Mouse (Mus musculus) heart, adult 9 months (tissue): ENCODE data around the gene Arfrp1.

Experiments used
- DNase-seq, 2 experiments: peaks; one replicate each; pipeline ENCODE4 v3.0.0; 2022; ENCODE audit warnings: low spot score in 2 of 2

Arfrp1 gene

DNA sequence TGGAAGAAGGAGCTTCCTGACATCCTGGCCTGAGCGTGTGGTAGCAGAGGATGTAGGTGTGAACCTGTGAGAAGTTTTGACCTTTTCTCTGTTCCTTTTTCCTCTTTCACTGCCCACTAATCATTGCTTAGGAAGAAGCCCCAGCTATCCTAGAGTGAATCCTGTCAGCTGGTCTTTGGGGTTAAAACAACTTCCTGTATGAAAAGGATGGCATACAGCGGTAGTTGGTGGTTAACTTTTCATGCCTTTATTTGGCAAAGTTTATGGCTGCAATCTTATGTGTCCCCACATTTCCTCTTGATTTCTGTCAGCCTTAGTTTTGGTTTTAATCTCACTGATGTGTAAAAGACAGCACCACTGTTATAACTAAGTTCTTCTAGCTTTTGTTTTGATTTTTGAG, 12.0 kb upstream of the Arfrp1 start:
- DNase-seq: no peak

GRCm38 (mm10) chr2:181375787-181376186, 10.6 kb upstream of the Arfrp1 start:
- no peak for DNase-seq

- no peak for DNase-seq
Measured at GRCm38 (mm10) chr2:181370001-181370400, 4.8 kb upstream of the Arfrp1 start.

DNA sequence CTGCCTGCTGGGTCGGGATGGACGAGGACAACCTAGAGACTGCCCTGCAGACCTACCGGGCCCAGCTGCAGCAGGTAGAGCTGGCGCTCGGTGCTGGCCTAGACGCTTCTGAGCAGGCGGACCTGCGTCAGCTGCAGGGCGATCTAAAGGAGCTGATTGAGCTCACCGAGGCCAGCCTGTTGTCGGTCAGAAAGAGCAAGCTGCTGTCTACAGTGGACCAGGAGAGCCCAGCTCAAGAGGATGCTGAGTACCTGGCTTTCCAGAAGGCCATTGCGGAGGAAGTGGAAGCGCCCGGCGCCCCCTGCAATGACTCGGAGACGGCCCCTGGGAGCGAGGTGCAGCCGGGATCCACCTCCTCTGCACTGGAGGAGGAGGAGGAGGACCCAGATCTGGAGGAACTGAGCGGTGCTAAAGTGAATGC, 461 bp upstream of the Arfrp1 start:
- no peak for DNase-seq

DNA sequence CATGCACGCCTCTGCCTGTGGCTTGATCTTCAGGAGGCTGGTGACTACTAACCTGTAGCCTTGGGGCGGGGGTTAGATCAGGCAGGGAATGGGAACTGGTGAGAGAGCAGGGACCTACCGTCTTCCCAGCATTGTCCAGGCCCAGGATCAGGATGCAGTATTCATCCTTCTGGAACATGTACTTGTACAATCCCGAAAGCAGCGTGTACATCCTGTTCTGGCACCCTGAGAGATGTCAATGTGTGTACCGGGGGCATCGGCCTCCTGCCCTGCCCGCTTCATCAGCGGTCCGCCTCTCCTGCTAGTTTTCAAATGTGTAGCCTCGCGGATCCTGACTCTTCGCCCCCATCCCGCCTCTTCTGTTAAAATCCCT, 731 bp downstream of the Arfrp1 start:
- no peak for DNase-seq

GRCm38 (mm10) chr2:181363946-181364345, 1.3 kb downstream of the Arfrp1 start:
- no peak for DNase-seq

DNA sequence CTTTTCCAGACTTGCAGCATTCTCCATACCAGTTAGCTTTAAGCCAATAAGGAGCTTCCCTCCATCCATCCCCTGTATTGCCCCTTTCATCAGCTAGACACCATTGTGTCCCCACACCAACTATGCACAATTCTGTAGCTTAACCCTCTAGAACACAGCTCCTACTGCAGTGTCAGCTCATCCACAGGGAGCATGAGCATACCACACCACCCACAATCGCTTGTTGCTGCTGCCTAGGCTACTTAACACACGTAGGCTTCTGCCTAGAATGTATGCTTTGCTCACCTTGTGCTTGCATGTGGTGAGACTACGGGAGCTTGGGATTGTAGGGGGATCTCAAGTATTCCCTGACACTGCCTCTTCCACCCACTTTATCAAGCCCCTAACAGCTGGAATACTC, 8.4 kb downstream of the Arfrp1 start:
- no peak for DNase-seq

DNA sequence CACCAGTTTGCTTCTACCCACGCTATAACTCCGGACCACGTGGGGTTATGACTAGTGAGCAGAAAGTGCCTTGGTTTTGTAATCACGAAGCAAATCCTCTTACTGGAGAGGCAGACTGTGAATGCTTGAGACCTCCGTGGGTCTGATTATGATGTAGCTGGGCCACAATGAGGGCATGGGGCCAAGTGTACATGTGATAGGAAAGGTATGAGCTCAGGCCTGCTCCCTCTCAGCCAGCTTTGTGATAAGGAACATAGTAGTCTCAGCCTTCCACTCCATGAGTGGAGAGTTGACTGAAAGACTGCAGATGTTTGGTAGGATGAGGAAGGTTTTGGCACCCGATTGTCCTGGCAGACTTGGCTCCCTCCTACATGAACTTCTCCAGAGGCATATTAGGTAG, 22.4 kb downstream of the Arfrp1 start:
- DNase-seq: peak; percentile 19 to 30

DNA sequence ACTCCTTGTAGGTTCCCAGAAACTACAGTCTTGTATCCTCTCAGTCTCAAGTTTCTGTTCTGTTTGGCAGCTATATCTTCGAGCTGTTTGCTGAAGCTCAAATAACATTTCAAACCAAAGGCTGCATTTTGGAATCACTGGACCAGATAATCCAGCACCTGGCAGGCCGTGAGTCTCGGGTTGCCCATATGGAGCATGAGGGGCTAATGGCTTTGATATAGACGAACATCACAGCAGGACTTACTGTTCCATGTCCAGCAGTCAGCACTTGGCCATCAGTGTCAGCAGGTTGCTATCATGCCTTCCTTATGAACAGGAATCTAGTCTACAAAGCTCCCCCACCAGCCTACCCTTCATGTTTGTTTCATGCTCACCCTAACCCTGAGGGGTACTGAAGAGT, 24.8 kb downstream of the Arfrp1 start:
- no peak for DNase-seq

DNA sequence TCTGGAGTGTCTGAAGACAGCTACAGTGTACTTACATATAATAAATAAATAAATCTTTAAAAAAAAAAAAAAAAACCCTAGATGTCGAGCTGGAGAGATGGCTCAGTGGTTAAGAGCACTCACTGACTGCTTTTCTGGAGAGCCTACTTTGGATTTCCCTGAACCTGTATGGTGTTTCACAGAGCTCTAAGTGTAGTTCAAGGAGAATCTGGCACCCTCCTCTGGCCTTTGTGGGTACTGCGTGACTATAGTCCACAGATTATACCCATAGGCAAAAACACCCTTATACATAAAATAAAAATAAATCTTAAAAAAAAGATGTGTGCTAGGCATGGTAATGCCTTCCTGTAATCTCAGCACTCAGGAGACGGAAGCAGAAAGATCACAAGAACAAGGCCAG, 31.2 kb downstream of the Arfrp1 start:
- DNase-seq: peak; percentile 34 to 71

- no peak for DNase-seq
Measured at GRCm38 (mm10) chr2:181332542-181332941, 32.7 kb downstream of the Arfrp1 start.

GRCm38 (mm10) chr2:181326098-181326497, 39.1 kb downstream of the Arfrp1 start:
- no peak for DNase-seq

GRCm38 (mm10) chr2:181322136-181322535, 43.1 kb downstream of the Arfrp1 start:
- no peak for DNase-seq

DNA sequence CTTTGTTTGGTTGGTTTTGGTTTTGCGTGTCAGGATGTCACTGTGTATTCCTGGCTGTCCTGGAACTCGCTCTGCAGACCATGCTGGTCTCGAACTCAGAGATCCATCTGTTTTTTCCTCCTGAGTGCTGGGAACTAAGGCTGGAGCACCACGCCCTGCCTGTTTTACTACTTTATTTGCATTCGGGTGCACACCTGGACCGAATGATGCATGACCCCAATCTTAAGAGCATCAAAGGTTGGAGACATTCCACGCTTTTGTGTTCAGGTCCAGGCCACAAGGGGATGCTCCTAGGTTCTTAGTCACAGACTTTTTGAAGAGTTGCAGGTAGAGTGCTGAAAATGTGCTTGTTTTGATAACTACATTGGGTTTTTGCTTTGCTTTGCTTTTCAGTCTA, 45.1 kb downstream of the Arfrp1 start:
- DNase-seq: no peak

- DNase-seq: peak; percentile 72 to 78
Measured at GRCm38 (mm10) chr2:181319248-181320102, 45.7 kb downstream of the Arfrp1 start, which contains the start of gene Rtel1. Gene Rtel1, plus strand, starts transcription at chr2:181319739.

- DNase-seq: no peak
Measured at GRCm38 (mm10) chr2:181314080-181314810, 51.0 kb downstream of the Arfrp1 start, which contains the start of gene Stmn3. Gene Stmn3, minus strand, starts transcription at chr2:181314500.

GRCm38 (mm10) chr2:181313344-181314079, 51.7 kb downstream of the Arfrp1 start:
- no peak for DNase-seq

GRCm38 (mm10) chr2:181313006-181313343, 52.2 kb downstream of the Arfrp1 start:
- DNase-seq: no peak

GRCm38 (mm10) chr2:181312435-181312834, 52.8 kb downstream of the Arfrp1 start:
- DNase-seq: no peak
